Mouse (Mus musculus) midbrain, embryonic 16.5 days (tissue): ENCODE measurements at regions not wholly inside any gene's neighbourhood (a gene's known extent, or its start where the extent isn't known, plus 50 kb on each side); places are given as distances from the start of the nearest gene placed in this dataset.

Experiments used
- ATAC-seq: fragments of 200-750 bp; cut with Nextera tagmentation; 2 replicates; pipeline ENCODE4 v1.8.0; 2017; ENCODE audit warnings: moderate TSS enrichment
- H3K27ac ChIP-seq: fragments of 300-500 bp; sonication (generic); 2 replicates; pipeline ENCODE4 v1.5.1; 2014; ENCODE audit warnings: mild to moderate bottlenecking, low read length, mixed read lengths
- H3K27me3 ChIP-seq: fragments of 300-500 bp; sonication (generic); 2 replicates; pipeline ENCODE4 v1.6.1; 2014; ENCODE audit warnings: low read depth, low read length, mixed read lengths; ENCODE audit not compliant: control insufficient read depth, insufficient read depth
- H3K36me3 ChIP-seq: fragments of 300-500 bp; sonication (generic); 2 replicates; pipeline ENCODE4 v1.6.1; 2014; ENCODE audit warnings: mild to moderate bottlenecking, low read length, moderate library complexity, mixed read lengths; ENCODE audit not compliant: control insufficient read depth, insufficient read depth
- H3K4me1 ChIP-seq: fragments of 300-500 bp; sonication (generic); 2 replicates; pipeline ENCODE4 v1.6.1; 2014; ENCODE audit warnings: mild to moderate bottlenecking, low read length, mixed read lengths; ENCODE audit not compliant: control insufficient read depth, insufficient read depth
- H3K4me2 ChIP-seq: fragments of 300-500 bp; sonication (generic); 2 replicates; pipeline ENCODE4 v1.6.1; 2014; ENCODE audit warnings: mild to moderate bottlenecking, low read length, mixed read lengths
- H3K4me3 ChIP-seq: fragments of 300-500 bp; sonication (generic); 2 replicates; pipeline ENCODE4 v1.5.1; 2014; ENCODE audit warnings: low read depth, mild to moderate bottlenecking, low read length, moderate library complexity, mixed read lengths
- H3K9ac ChIP-seq: fragments of 300-500 bp; sonication (generic); 2 replicates; pipeline ENCODE4 v1.6.1; 2014; ENCODE audit warnings: low read depth, low read length, mixed read lengths
- H3K9me3 ChIP-seq: fragments of 300-500 bp; sonication (generic); replicated peaks from 2 replicates; pipeline ENCODE4 v1.6.1; 2014; ENCODE audit warnings: mild to moderate bottlenecking, low read length, mixed read lengths; ENCODE audit not compliant: control insufficient read depth, poor library complexity, severe bottlenecking
- WGBS: fragments of 180-500 bp; shearing (Covaris S2); extraction: QIAGEN DNeasy Blood & Tissue Kit; methylation state at CpG from one replicate; pipeline ENCODE4 v1.1.7; 2014; 5-methylcytosine and 5-hydroxymethylcytosine counted together

GRCm38 (mm10) chr12:46988972-46989371 is 170.2 kb upstream of the Nova1 start:
- ATAC-seq, result no peak
- Histone ChIP-seq H3K4me2 (no peak overlapping the region), H3K4me1 (no peaks in the 10 kb centered on the region), H3K9ac (no peak overlapping the region), H3K4me3 (no peak overlapping the region), H3K9me3 (no peaks in the 10 kb centered on the region), H3K27me3 (no peaks in the 10 kb centered on the region), H3K36me3 (no peaks in the 10 kb centered on the region), H3K27ac (no peak overlapping the region)
- 89% methylated on average over 2 of the region's 2 CpGs for WGBS

DNA sequence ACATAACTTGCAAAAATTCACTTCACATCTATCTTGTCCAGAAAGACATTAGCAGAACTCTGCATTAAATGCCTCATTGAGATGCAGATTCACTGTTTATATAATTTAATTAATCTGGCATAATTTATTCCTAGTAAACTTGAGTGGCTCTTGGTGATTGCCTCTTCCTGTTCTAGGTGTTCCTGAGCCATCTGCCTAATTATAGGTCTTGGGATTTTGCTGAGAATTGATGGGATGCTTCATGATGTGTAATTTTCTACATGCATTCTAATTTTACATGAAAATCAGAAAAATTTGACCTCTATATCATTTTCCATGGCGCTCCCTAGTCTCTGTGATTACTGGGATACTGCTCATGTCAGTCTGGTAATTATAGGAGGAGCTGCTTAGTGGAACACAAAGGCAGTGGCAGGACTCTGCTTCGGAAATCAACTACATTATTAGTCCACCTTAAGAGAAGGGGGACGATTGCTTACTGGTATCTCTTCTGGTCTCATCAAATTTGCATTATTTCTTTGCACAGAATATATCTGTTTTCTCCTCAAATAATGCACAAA is 131.6 kb upstream of the Nova1 start:
- Histone ChIP-seq H3K4me1 (no peaks in the 10 kb centered on the region), H3K4me3 (no peak overlapping the region), H3K9me3 (no peaks in the 10 kb centered on the region), H3K36me3 (no peaks in the 10 kb centered on the region), H3K27ac (no peak overlapping the region), H3K4me2 (no peak overlapping the region), H3K9ac (no peak overlapping the region), H3K27me3 (no peaks in the 10 kb centered on the region)
- 69% methylated on average over 3 of the region's 3 CpGs for WGBS
- ATAC-seq, result no peak

DNA sequence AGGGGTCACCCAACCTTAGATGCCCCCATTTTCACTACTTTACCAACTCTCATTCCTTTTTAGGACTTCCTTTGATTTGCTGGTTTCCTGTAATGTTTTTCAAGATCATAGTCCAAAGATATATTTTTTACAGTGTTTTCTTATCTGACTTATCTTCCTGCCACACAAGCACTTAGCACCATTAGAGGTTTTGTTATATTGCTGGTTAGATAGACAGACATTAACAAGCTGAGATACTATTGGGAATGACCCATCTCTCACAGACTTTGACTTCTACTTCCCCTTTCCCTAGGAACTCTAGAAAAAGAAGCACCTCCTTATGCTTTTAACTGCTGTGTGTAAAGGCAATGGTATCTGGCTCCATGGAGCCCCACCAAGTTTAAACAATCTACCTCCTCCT is 127.0 kb upstream of the Nova1 start:
- Histone ChIP-seq H3K9ac (no peak overlapping the region), H3K27ac (no peak overlapping the region), H3K36me3 (no peaks in the 10 kb centered on the region), H3K4me3 (no peak overlapping the region), H3K4me1 (no peaks in the 10 kb centered on the region), H3K27me3 (no peaks in the 10 kb centered on the region), H3K4me2 (no peak overlapping the region), H3K9me3 (no peaks in the 10 kb centered on the region)
- ATAC-seq, result no peak

GRCm38 (mm10) chr12:46931086-46931485 is 112.4 kb upstream of the Nova1 start:
- ATAC-seq, result no peak
- Histone ChIP-seq H3K27ac (no peak overlapping the region), H3K36me3 (no peaks in the 10 kb centered on the region)

GRCm38 (mm10) chr12:46917286-46917685 is 98.6 kb upstream of the Nova1 start:
- Histone ChIP-seq H3K4me3 (no peak overlapping the region), H3K9ac (no peak overlapping the region), H3K4me1 (no peaks in the 10 kb centered on the region), H3K27me3 (no peaks in the 10 kb centered on the region), H3K36me3 (no peaks in the 10 kb centered on the region), H3K27ac (no peak overlapping the region), H3K4me2 (no peak overlapping the region), H3K9me3 (no peaks in the 10 kb centered on the region)
- 82% methylated on average over 4 of the region's 4 CpGs for WGBS
- no peak for ATAC-seq

More at GRCm38 (mm10) chr12:46931086-46931485, 112.4 kb upstream of the Nova1 start:
- no peak overlapping the region for H3K4me2 ChIP-seq
- no peak overlapping the region for H3K4me3 ChIP-seq
- H3K27me3 ChIP-seq, result no peaks in the 10 kb centered on the region
- no peaks in the 10 kb centered on the region for H3K9me3 ChIP-seq
- no peaks in the 10 kb centered on the region for H3K4me1 ChIP-seq
- no peak overlapping the region for H3K9ac ChIP-seq

DNA sequence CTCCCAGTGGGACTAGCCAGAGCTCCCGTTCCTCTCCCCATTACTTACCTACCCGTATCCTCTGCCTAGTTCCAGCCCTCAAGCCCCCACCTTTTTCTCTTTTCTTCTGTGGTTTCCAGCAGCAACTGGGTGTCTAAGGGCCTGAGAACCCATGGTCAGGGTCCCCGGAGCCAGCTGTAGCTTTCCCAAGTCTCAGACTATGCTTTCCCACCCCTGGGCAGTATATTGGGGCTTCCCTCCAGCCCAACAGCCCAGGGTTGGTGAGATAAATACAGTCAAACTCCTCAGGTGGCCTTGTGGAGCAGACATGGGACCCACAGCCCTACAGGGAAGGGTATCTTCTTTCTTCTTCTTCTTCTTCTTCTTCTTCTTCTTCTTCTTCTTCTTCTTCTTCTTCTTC is 59.4 kb upstream of the Nova1 start:
- WGBS, result 97% methylated on average over 3 of the region's 3 CpGs
- H3K4me3 ChIP-seq, result no peak overlapping the region
- no peak for ATAC-seq
- H3K4me2 ChIP-seq, result no peak overlapping the region
- H3K4me1 ChIP-seq, result no peaks in the 10 kb centered on the region
- no peaks in the 10 kb centered on the region for H3K36me3 ChIP-seq
- no peaks in the 10 kb centered on the region for H3K27me3 ChIP-seq
- H3K9ac ChIP-seq, result no peak overlapping the region
- H3K9me3 ChIP-seq, result no peaks in the 10 kb centered on the region
- no peak overlapping the region for H3K27ac ChIP-seq

GRCm38 (mm10) chr12:46870130-46870529 is 51.4 kb upstream of the Nova1 start:
- H3K4me2 ChIP-seq, result no peak overlapping the region
- no peaks in the 10 kb centered on the region; the same call in 1 of the 2 replicates for H3K4me1 ChIP-seq
- ATAC-seq, result no peak
- no peak overlapping the region for H3K9ac ChIP-seq
- no peak overlapping the region for H3K4me3 ChIP-seq
- no peaks in the 10 kb centered on the region for H3K27me3 ChIP-seq
- H3K36me3 ChIP-seq, result no peaks in the 10 kb centered on the region
- no peaks in the 10 kb centered on the region for H3K9me3 ChIP-seq
- WGBS, result 27% methylated on average over 2 of the region's 2 CpGs
- H3K27ac ChIP-seq, result no peak overlapping the region
